Mouse (Mus musculus): Measurements from ENCODE around the gene Tcstv1. TPM values are rescaled to one million over a fixed set of nuclear protein-coding genes. Genes with fewer than 3 reads are reported as not detected.
"Not testable (repeated sequence)": the region's sequence is repeated elsewhere in the genome, so short reads cannot be mapped to it uniquely, and the experiment has no call there.

Tcstv1 gene
- not detected in 2 replicates for polyA plus RNA-seq (2014; fragmentation: Nextera tagmentation; extraction: Ambion mirVana)

- H3K9ac ChIP-seq (ENCODE audit: low read length); ATAC-seq (ENCODE audit: insufficient number of reproducible peaks, insufficient read depth, low FRiP score, low read depth); H3K36me3 ChIP-seq (ENCODE audit: control insufficient read depth, insufficient read depth, low read length); H3K27me3 ChIP-seq (ENCODE audit: control insufficient read depth, insufficient read depth, low read length); H3K4me1 ChIP-seq (ENCODE audit: control insufficient read depth in 2 of 2, insufficient read depth in 2 of 2, low read length in 2 of 2); H3K27ac ChIP-seq (replicated peaks in 1 of 2; ENCODE audit: control insufficient read depth in 1 of 2, insufficient read depth in 1 of 2, low read depth in 2 of 2, low read length in 2 of 2); H3K4me2 ChIP-seq (ENCODE audit: low read length); H3K4me3 ChIP-seq (ENCODE audit: control insufficient read depth in 1 of 2, insufficient read depth in 1 of 2, low read depth in 1 of 2, low read length in 2 of 2); H3K9me3 ChIP-seq (ENCODE audit: control insufficient read depth, low read length): not testable (repeated sequence)
- 67% methylated on average over 3 of the region's 3 CpGs for WGBS
These were observed at the start of gene Tcstv1 for GRCm38 (mm10) chr13:119894685-119895084. Tcstv1 (minus strand) TSS chr13:119894785.

- H3K4me1 ChIP-seq (ENCODE audit: control insufficient read depth in 2 of 2, insufficient read depth in 2 of 2, low read length in 2 of 2); H3K4me2 ChIP-seq (ENCODE audit: low read length); H3K4me3 ChIP-seq (ENCODE audit: control insufficient read depth in 1 of 2, insufficient read depth in 1 of 2, low read depth in 1 of 2, low read length in 2 of 2); H3K36me3 ChIP-seq (ENCODE audit: control insufficient read depth, insufficient read depth, low read length); H3K27me3 ChIP-seq (ENCODE audit: control insufficient read depth, insufficient read depth, low read length); H3K27ac ChIP-seq (replicated peaks in 1 of 2; ENCODE audit: control insufficient read depth in 1 of 2, insufficient read depth in 1 of 2, low read depth in 2 of 2, low read length in 2 of 2); ATAC-seq (ENCODE audit: insufficient number of reproducible peaks, insufficient read depth, low FRiP score, low read depth); H3K9ac ChIP-seq (ENCODE audit: low read length); H3K9me3 ChIP-seq (ENCODE audit: control insufficient read depth, low read length): not testable (repeated sequence)
- no CpG with 5 or more reads among the region's 5 CpGs for WGBS
These were observed 34.6 kb upstream of the Tcstv1 start, which contains the start of gene Gm21761 for GRCm38 (mm10) chr13:119929172-119929571. Gm21761 (minus strand) TSS chr13:119929272.

DNA sequence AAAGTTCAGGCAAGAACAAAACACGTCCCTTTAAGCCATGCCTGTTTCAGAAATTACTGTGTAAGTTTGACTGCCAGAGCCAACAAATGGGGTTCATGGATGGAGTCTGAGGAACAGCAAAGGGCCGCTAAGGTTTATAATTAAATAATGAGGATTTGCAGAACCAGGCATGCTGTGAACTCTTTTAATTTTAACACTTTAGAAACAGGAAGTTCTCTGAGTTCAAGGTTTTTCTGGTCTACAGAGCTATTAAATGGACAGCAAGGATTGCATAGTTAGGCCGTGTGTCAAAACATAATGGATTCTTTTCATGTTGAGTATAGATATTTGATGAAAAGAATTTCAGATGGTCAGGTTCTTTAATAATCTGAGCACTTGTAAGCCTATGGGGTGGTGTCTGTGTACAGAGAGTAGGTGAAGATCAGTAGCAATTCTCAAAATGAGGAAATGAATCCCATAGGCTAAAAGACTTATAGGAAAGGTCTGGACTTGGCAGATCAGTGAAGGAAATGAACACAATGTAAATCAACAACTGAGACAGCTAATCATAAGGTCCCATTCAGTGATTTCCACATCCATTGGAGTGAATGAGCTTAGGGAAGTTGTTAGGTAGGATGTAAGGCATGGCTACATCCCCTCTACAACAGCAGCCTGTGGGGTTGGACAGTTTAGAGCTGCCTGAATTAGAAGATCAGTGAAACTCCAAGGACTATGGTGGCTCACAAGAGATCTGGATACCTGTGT lies 30.2 kb upstream of the Tcstv1 start:
- ATAC-seq (ENCODE audit: insufficient number of reproducible peaks, insufficient read depth, low FRiP score, low read depth); H3K9me3 ChIP-seq (ENCODE audit: control insufficient read depth, low read length); H3K4me3 ChIP-seq (ENCODE audit: control insufficient read depth in 1 of 2, insufficient read depth in 1 of 2, low read depth in 1 of 2, low read length in 2 of 2); H3K36me3 ChIP-seq (ENCODE audit: control insufficient read depth, insufficient read depth, low read length); H3K27ac ChIP-seq (replicated peaks in 1 of 2; ENCODE audit: control insufficient read depth in 1 of 2, insufficient read depth in 1 of 2, low read depth in 2 of 2, low read length in 2 of 2); H3K4me1 ChIP-seq (ENCODE audit: control insufficient read depth in 2 of 2, insufficient read depth in 2 of 2, low read length in 2 of 2); H3K9ac ChIP-seq (ENCODE audit: low read length); H3K27me3 ChIP-seq (ENCODE audit: control insufficient read depth, insufficient read depth, low read length); H3K4me2 ChIP-seq (ENCODE audit: low read length): not testable (repeated sequence)
- WGBS: 67% methylated on average over 2 of the region's 3 CpGs

DNA sequence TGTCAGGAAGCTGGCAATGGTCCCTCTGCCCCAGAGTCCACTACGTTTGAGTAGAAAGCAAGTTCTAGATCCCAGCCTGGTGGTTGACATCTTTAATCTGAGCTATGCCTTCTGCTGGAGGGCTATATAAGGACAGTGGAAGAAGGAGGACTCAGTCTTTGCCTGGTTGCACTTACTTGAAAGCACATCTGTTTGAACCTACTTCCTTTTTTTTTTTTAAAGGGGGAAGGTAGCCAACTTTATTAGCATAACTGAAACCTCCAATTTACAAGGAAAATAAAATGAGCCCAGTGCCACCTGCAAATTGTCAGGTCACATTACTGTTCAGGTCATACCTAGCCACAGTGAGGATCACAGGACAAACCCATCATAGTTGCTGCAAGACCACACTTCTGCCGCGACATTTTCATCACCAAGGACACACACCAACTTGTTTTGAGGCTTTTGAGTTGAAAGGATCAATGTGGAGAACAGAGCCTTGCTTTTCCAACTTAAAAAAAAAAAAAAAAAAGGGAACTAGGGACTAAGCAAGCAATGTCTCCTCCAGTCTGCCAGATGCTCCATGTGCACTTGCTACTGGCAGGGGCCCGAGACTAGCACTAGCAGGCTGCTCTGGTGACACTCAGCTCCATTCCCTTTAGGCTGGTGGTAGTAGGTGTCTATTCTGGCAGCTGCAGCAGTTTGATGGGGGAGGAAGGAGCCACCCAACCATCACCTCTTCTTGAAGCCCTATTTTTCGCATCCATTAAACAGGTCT lies 22.6 kb upstream of the Tcstv1 start:
- H3K4me1 ChIP-seq (ENCODE audit: control insufficient read depth in 2 of 2, insufficient read depth in 2 of 2, low read length in 2 of 2); ATAC-seq (ENCODE audit: insufficient number of reproducible peaks, insufficient read depth, low FRiP score, low read depth); H3K9me3 ChIP-seq (ENCODE audit: control insufficient read depth, low read length); H3K27me3 ChIP-seq (ENCODE audit: control insufficient read depth, insufficient read depth, low read length); H3K4me2 ChIP-seq (ENCODE audit: low read length); H3K36me3 ChIP-seq (ENCODE audit: control insufficient read depth, insufficient read depth, low read length); H3K9ac ChIP-seq (ENCODE audit: low read length); H3K27ac ChIP-seq (replicated peaks in 1 of 2; ENCODE audit: control insufficient read depth in 1 of 2, insufficient read depth in 1 of 2, low read depth in 2 of 2, low read length in 2 of 2); H3K4me3 ChIP-seq (ENCODE audit: control insufficient read depth in 1 of 2, insufficient read depth in 1 of 2, low read depth in 1 of 2, low read length in 2 of 2): not testable (repeated sequence)
- WGBS: 73% methylated on average over 4 of the region's 5 CpGs

DNA sequence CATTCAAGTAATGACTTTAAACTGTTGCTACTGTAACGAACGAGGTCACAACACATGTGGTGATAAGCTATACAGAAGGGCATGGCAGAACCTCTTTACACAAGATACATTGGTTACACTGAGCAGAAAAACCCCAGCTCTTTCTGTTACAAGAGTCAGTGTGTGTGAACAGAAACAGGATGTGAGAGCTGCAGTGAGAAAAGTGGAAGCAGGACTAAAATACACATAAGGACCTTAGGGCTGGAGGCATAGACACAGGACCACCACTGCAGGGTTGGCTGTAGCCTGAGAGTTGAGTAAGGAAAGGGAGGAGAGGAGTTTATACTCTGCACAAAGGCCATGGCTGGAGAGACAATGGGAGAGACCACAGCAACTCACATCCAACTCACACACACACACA lies 21.9 kb upstream of the Tcstv1 start:
- not testable (repeated sequence) for H3K27ac ChIP-seq (replicated peaks in 1 of 2; ENCODE audit: control insufficient read depth in 1 of 2, insufficient read depth in 1 of 2, low read depth in 2 of 2, low read length in 2 of 2); H3K27me3 ChIP-seq (ENCODE audit: control insufficient read depth, insufficient read depth, low read length); H3K4me2 ChIP-seq (ENCODE audit: low read length); H3K9ac ChIP-seq (ENCODE audit: low read length); H3K4me1 ChIP-seq (ENCODE audit: control insufficient read depth in 2 of 2, insufficient read depth in 2 of 2, low read length in 2 of 2); ATAC-seq (ENCODE audit: insufficient number of reproducible peaks, insufficient read depth, low FRiP score, low read depth); H3K4me3 ChIP-seq (ENCODE audit: control insufficient read depth in 1 of 2, insufficient read depth in 1 of 2, low read depth in 1 of 2, low read length in 2 of 2); H3K9me3 ChIP-seq (ENCODE audit: control insufficient read depth, low read length); H3K36me3 ChIP-seq (ENCODE audit: control insufficient read depth, insufficient read depth, low read length)
- WGBS: 25% methylated on average over 2 of the region's 2 CpGs

DNA sequence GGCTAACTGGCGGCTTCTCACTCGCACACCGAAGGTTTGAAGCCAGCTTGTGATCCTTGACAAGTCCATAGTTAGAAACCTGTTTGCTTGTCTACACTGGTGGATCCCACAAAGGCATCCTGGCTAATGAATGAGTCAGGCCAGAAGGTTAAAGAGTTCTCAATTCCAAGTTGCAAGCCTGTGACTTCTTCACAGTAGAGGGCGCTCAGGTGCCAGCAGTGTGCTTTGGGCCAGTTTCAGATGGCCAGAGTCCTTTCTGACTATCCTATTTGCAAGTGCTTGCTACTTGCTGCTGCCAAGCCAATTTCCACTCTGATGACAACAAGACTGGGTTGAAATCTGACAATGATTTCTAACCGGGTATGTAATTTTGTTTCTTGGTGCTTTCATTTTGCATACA lies 4.0 kb upstream of the Tcstv1 start:
- H3K27ac ChIP-seq (replicated peaks in 1 of 2; ENCODE audit: control insufficient read depth in 1 of 2, insufficient read depth in 1 of 2, low read depth in 2 of 2, low read length in 2 of 2); H3K9me3 ChIP-seq (ENCODE audit: control insufficient read depth, low read length); H3K4me1 ChIP-seq (ENCODE audit: control insufficient read depth in 2 of 2, insufficient read depth in 2 of 2, low read length in 2 of 2); H3K27me3 ChIP-seq (ENCODE audit: control insufficient read depth, insufficient read depth, low read length); H3K4me3 ChIP-seq (ENCODE audit: control insufficient read depth in 1 of 2, insufficient read depth in 1 of 2, low read depth in 1 of 2, low read length in 2 of 2); ATAC-seq (ENCODE audit: insufficient number of reproducible peaks, insufficient read depth, low FRiP score, low read depth); H3K9ac ChIP-seq (ENCODE audit: low read length); H3K36me3 ChIP-seq (ENCODE audit: control insufficient read depth, insufficient read depth, low read length); H3K4me2 ChIP-seq (ENCODE audit: low read length): not testable (repeated sequence)
- 55% methylated on average over 4 of the region's 5 CpGs for WGBS

- H3K4me3 ChIP-seq (ENCODE audit: control insufficient read depth in 1 of 2, insufficient read depth in 1 of 2, low read depth in 1 of 2, low read length in 2 of 2); ATAC-seq (ENCODE audit: insufficient number of reproducible peaks, insufficient read depth, low FRiP score, low read depth); H3K9me3 ChIP-seq (ENCODE audit: control insufficient read depth, low read length); H3K27ac ChIP-seq (replicated peaks in 1 of 2; ENCODE audit: control insufficient read depth in 1 of 2, insufficient read depth in 1 of 2, low read depth in 2 of 2, low read length in 2 of 2); H3K4me1 ChIP-seq (ENCODE audit: control insufficient read depth in 2 of 2, insufficient read depth in 2 of 2, low read length in 2 of 2); H3K9ac ChIP-seq (ENCODE audit: low read length); H3K27me3 ChIP-seq (ENCODE audit: control insufficient read depth, insufficient read depth, low read length); H3K36me3 ChIP-seq (ENCODE audit: control insufficient read depth, insufficient read depth, low read length); H3K4me2 ChIP-seq (ENCODE audit: low read length): not testable (repeated sequence)
- WGBS: 50% methylated on average over 4 of the region's 4 CpGs
These were observed 7.7 kb downstream of the Tcstv1 start for GRCm38 (mm10) chr13:119886896-119887295.

Measured in heart, embryonic 14.5 days (tissue).